Mouse (Mus musculus): ENCODE data around the gene Rab44. TPM values are rescaled to one million over a fixed set of nuclear protein-coding genes. Genes with fewer than 3 reads are reported as not detected.
"Not testable (repeated sequence)": the region's sequence is repeated elsewhere in the genome, so short reads cannot be mapped to it uniquely, and the experiment has no call there.

Rab44 gene
- under 1 TPM in 1 of 4 experiments, not detected in 3; 0.14 TPM for total RNA-seq (2022)

DNA sequence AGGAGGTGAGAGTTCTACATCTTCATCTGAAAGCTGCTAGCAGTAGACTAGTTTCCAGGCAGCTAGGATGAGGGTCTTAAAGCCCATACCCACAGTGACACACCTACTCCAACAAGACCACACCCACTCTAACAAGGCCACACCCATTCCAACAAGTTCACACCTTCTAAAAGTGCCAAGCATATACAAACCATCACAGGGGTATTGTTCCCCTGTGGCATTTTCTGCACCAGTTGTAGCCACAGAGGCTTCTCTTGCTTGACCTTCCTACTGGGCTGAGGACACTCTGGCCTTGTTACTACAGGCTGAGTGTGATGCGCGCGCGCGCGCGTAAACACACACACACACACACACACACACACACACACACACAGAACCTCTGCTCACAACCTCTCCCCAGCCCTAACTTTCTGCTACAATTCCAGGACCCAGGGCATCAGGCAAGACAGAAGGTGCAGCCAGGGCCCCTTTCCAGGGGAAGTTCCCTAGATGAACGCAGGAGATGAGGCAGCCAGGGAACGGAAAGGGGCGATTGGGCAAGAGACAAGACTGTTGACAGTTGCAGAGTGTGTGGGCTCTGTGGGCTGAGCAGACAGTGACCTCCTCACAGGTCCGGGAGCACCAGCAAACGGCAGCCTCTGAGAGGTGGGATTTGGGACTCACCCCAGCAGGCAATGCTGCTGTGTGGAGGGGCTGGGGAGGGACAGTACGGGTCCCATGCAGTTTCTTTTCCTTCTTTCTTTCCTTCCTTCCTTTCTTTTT, at the start of gene Rab44:
Rab44 (plus strand) TSS at position 555 of the 762 bp plus-strand sequence.
- DNase-seq (ENCODE audit: low spot score in 2 of 2): no peak

GRCm38 (mm10) chr17:29065245-29065940, 48.6 kb upstream of the Rab44 start:
- DNase-seq (ENCODE audit: low spot score in 2 of 2): no peak

DNA sequence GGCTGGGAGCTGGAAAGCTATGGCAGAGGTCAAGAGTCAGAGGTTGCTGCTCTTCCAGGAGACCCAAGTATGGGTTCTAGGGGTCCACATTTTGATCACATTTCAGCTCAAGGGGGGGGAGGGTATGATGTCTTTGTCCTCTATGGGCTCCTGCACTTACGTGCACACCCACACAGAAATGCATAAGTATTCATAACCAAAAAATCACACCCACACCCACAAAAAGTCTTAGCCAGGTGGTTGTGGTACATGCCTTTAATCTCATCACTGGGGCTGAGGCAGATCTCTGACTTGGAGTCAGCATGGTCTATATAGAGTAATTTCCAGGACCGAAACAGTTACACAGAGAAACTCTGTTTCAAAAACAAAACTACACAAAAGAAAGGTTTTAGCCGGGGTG, 48.0 kb upstream of the Rab44 start:
- DNase-seq (ENCODE audit: low spot score in 2 of 2): no peak

- not testable (repeated sequence) for DNase-seq (ENCODE audit: low spot score in 2 of 2)
Observed at GRCm38 (mm10) chr17:29067416-29067815, 46.5 kb upstream of the Rab44 start.

DNA sequence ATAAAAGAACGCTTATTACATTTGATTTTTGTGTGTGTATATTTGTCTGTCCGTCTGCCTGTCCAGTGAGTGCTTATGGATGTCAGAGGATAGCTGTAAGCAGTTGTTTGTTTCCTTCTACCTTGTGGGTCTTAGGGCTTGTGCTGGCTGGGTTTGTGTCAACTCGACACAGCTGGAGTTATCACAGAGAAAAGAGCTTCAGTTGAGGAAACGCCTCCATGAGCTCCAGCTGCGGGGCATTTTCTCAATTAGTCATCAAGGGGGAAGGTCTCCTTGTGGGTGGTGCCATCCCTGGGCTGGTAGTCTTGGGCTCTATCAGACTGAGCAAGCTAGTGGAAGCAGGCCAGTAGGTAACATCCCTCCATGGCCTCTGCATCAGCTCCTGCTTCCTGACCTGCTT, 46.1 kb upstream of the Rab44 start:
- DNase-seq (ENCODE audit: low spot score in 2 of 2): no peak

DNA sequence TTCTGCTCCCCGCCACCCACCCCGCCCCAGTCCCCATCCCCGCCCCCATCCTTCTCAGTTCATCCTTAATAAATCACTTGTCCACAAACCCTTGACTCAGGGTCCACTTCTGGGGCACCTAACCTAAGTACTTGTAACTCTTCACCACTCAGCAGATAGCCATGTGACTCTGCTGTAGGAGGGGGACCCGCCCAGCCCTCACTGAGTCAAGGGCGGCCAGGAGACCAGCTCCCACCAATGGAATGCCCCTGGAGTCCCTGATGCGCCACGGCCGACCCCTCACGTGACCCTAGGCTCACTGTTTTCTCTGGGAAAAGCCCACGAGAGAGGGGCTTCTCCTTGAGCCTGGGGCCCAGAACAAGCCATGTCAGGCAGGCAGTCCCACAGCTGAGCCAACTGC, 44.9 kb upstream of the Rab44 start:
- no peak for DNase-seq (ENCODE audit: low spot score in 2 of 2)

DNA sequence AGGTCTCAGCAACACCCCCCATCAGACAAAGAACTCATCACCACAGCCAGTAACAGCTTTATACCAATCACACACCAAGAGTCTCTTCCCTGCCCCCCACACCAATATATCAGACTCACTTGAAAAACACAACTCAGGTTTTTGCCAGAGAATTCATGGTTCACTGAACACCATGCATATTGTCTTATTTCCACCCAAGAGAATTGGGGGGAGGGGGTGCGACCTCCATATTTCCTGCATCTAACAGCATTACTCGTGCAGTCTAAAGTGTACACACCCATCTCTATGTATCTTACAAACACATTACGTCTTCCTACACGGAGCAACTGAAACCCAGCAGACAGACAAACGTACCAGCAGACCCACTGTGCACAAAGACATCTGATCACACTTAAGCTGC, 42.1 kb upstream of the Rab44 start:
- DNase-seq (ENCODE audit: low spot score in 2 of 2): no peak

GRCm38 (mm10) chr17:29072701-29073307, 41.1 kb upstream of the Rab44 start:
- DNase-seq (ENCODE audit: low spot score in 2 of 2): no peak

GRCm38 (mm10) chr17:29073313-29073712, 40.6 kb upstream of the Rab44 start:
- no peak for DNase-seq (ENCODE audit: low spot score in 2 of 2)

GRCm38 (mm10) chr17:29074085-29074484, 39.9 kb upstream of the Rab44 start:
- no peak for DNase-seq (ENCODE audit: low spot score in 2 of 2)

DNA sequence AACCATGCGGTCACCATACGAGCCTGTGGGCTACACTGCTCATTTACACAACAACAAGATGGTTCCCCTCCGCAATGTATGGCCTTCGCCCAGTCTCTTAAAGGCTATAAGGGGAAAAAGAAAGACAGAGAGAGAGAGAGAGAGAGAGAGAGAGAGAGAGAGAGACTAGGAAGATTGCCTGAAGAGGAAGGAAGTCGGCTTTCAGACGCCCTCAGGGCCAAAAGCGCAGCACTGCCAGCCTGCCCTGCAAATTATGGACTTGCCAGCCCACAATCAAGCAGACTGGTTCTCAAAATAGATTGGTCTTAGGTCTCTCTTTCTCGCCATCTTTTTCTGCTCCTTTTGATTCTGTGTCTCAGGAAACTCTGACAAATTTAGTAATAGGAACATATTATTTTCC, 37.7 kb upstream of the Rab44 start:
- DNase-seq (ENCODE audit: low spot score in 2 of 2): no peak

DNA sequence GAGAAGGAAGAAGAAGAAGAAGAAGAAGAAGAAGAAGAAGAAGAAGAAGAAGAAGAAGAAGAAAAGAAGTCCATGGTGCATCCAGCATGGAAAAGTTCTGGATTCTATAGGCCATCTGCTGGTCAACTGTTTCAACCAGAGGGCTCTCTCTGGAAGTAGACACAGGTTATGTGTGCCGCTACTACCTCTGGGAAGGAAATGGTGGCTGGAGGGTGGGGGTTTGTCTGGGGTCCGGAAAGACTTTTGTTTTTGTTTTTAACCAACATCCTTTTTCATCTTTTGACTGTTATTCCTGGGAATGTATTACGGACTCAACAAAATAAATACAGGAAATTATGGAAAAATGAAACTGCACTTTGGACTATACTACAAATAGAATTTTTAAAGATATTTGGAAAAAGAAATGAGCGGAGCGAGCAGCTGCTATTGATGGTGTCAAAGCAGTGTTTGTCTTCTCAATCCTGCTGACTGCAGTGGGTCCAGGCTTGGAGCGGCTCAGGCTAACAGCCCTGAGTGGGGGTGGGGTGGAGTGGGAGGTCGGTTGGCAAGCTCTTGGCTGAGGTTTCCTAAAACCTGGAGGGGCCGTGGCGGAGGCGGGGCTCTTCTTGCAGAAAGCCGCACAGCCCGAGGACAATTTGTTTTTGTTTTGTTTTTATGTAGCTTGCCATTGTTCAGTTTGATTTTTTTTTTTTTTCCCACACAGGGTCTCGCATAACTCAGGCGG, 36.0 kb upstream of the Rab44 start:
- DNase-seq (ENCODE audit: low spot score in 2 of 2): peak in 1 of 2 experiments; percentile 47

- no peak for DNase-seq (ENCODE audit: low spot score in 2 of 2)
Observed at GRCm38 (mm10) chr17:29078519-29079383, 35.2 kb upstream of the Rab44 start.

- no peak for DNase-seq (ENCODE audit: low spot score in 2 of 2)
Observed at GRCm38 (mm10) chr17:29080758-29081617, 33.0 kb upstream of the Rab44 start.

- DNase-seq (ENCODE audit: low spot score in 2 of 2): peak in 1 of 2 experiments; percentile 50
Observed at GRCm38 (mm10) chr17:29081618-29082381, 32.1 kb upstream of the Rab44 start.

- DNase-seq (ENCODE audit: low spot score in 2 of 2): peak in 1 of 2 experiments; percentile 4
Observed at GRCm38 (mm10) chr17:29083586-29083985, 30.4 kb upstream of the Rab44 start.

GRCm38 (mm10) chr17:29084656-29085055, 29.3 kb upstream of the Rab44 start:
- DNase-seq (ENCODE audit: low spot score in 2 of 2): peak in 1 of 2 experiments; percentile 7

DNA sequence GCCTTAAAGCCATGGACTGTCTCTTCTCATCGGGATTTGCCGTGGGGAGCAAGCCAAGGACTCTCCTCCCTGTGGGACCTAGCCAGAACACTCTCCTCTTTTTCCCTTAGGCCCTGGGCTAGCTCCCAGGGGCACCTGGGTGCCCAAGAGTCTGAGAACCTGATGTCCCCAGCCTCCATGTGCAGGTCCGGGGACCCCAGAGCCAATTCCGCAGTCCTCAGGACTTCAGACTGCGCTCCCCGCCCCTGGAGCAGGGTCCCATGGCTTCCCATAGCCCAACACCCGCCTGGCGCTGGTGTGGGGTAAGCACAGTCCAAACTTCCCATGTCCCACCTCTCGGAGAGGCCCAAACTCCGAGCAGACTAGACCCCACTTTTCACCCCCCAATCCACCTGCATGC, 28.7 kb upstream of the Rab44 start:
- peak in 1 of 2 experiments; percentile 0 for DNase-seq (ENCODE audit: low spot score in 2 of 2)

DNA sequence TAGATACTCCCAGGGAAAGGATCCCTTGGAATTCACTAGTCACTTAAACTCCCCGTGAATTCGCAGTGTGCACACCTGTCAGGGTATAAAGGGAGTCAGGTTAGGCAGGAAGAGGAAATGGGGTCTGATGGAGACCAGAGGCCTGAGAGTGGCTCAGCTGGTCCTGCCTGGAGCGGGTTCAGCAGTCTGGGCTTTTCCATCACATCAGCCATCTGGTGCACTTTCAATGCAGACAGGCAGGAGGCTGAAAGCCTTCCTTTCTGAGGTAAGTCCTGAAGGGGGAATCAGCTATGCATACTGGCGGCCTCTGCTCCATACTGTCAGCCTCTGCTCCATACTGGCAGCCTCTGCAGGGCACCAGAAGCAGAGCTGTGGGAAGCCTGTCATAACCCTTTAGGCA, 27.0 kb upstream of the Rab44 start:
- DNase-seq (ENCODE audit: low spot score in 2 of 2): peak in 1 of 2 experiments; percentile 2

Data from left cerebral cortex, adult 8-10 months (tissue).